Mouse (Mus musculus): Measurements from ENCODE around the gene Ogdhl. TPM values are rescaled to one million over a fixed set of nuclear protein-coding genes. Genes with fewer than 3 reads are reported as not detected.

The Ogdhl gene
- 1.2 and 1.9 TPM in 2 replicates for polyA plus RNA-seq (2012; rRNA removed)

DNA sequence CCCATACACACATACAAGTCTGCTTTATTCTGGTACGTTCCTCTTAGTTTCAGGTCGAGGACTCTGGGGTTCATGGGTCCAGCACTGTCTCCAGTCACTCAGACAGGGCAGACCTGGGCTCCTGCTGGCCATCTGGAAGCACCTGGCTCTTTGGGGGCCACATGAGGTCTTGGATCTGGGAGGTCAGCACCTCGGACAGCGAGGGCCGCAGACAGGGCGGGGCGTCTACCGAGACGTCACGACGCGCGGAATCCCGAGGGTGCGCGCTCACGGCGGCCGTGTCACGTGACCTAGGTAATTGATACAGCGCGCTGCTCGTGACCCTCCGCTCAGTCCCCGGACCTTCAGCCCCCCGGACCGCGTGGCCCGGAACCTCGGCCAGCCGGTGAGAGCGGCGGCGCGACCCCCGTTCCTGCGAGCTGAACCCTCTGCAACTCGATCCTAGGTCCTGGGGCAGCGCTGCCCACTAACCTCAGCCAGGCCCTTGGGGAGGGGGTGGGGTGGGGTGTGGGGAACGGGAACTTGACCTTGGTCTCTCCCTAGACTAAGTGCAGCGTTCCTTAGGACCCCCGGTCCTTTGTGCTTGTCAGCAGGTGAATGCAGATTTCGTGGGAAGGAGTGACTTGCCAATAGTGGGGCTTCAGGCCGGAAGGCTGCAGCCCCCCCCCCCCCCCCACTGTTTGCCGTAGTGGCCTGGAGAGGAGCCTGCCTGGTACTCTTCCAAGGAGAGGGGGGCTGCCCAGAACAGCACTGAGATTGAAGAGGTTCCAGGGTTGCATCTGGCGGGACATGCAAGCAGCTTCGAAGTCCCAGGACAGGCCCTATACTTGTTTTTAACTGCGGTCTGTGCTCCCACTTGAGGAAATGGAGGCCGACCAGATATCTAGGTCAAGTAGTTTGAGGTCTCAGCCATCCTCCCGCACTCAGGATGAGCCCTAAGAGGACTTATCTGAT, at the start of gene Ogdhl:
Gene Ogdhl (plus strand): TSS at position 288 of the 954 bp plus-strand sequence.
- TF ChIP-seq POLR2A (IDR thresholded peaks at IDR 0.05; ENCODE audit: low read depth, low read length) (no peak), CTCF (IDR thresholded peaks at IDR 0.05; ENCODE audit: extremely low read depth, insufficient read length, insufficient replicate concordance, low read depth, low read length) (no peak)

DNA sequence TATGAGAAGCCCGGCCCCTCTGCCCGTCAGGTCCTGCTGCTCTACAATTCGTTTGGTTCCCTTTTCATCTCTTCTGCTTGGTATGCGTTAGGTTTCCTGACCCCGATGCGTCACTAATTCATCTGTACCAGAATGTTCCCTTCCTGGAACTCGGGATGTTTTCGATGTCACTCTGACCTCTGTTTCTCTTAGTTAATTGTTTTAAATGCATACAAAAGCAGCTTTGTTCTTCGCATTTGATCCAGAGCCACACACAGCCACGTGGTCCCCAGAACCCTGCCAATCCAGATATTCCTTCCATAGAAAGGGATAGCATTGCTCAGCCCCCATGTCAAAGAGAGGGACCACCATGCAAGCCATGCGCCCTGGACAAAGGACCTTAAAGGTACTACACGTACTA, 20.2 kb upstream of the Ogdhl start:
- 83% methylated on average over 12 of the region's 12 CpGs for WGBS

More for the DNA sequence above, at the start of gene Ogdhl:
- H3K36me3 ChIP-seq (ENCODE audit: control insufficient read depth, insufficient read depth, low read length) = no peaks in the 10 kb centered on the region
- H3K4me1 ChIP-seq (ENCODE audit: control insufficient read depth, insufficient read depth, insufficient read length, low read length) = no peaks in the 10 kb centered on the region
- no peaks in the 10 kb centered on the region; the same call in 1 of the 2 replicates for H3K27me3 ChIP-seq (ENCODE audit: control insufficient read depth, insufficient read depth, low read length)
- no peak within 1 kb of the TSS for H3K27ac ChIP-seq (ENCODE audit: insufficient read depth, low read depth, low read length)
- WGBS = 3% methylated on average over 50 of the region's 50 CpGs
- H3K4me3 ChIP-seq (ENCODE audit: low read depth, low read length) = peak within 1 kb of the TSS; percentile 74

DNA sequence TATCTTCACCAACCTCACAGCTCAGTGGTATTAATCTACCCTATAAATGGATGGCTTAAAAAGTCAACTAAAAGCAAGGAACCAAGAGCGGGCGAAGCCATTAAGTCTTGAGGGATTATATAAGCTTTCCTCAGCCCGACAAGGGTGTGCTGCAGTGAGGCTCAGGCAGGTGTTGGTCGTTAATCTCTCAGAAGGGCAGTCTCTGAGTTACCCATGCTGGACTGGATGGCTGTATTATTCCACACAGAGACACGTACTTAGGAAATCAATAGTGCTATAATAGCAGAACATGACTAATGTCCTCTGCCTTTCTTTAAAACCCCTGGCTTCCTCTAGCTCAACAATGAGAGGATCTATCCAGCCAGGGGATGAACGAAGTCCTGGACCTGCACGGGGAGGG, 19.4 kb upstream of the Ogdhl start:
- no peaks in the 10 kb centered on the region for H3K27me3 ChIP-seq (ENCODE audit: control insufficient read depth, insufficient read depth, low read length)
- 85% methylated on average over 7 of the region's 7 CpGs for WGBS
- no peak overlapping the region for H3K4me3 ChIP-seq (ENCODE audit: low read depth, low read length)
- H3K4me1 ChIP-seq (ENCODE audit: control insufficient read depth, insufficient read depth, insufficient read length, low read length) = no peaks in the 10 kb centered on the region
- TF ChIP-seq CTCF (IDR thresholded peaks at IDR 0.05; ENCODE audit: extremely low read depth, insufficient read length, insufficient replicate concordance, low read depth, low read length) = no peak
- no peak for TF ChIP-seq POLR2A (IDR thresholded peaks at IDR 0.05; ENCODE audit: low read depth, low read length)
- H3K36me3 ChIP-seq (ENCODE audit: control insufficient read depth, insufficient read depth, low read length) = peaks cover 8% of the 10 kb centered on the region
- H3K27ac ChIP-seq (ENCODE audit: insufficient read depth, low read depth, low read length) = no peak overlapping the region

More for the DNA sequence above, 20.2 kb upstream of the Ogdhl start:
- Histone ChIP-seq H3K27ac (ENCODE audit: insufficient read depth, low read depth, low read length) (no peak overlapping the region), H3K36me3 (ENCODE audit: control insufficient read depth, insufficient read depth, low read length) (peaks cover 10% of the 10 kb centered on the region), H3K4me3 (ENCODE audit: low read depth, low read length) (no peak overlapping the region), H3K4me1 (ENCODE audit: control insufficient read depth, insufficient read depth, insufficient read length, low read length) (no peaks in the 10 kb centered on the region), H3K27me3 (ENCODE audit: control insufficient read depth, insufficient read depth, low read length) (no peaks in the 10 kb centered on the region)
- no peak for TF ChIP-seq POLR2A (IDR thresholded peaks at IDR 0.05; ENCODE audit: low read depth, low read length)
- TF ChIP-seq CTCF (IDR thresholded peaks at IDR 0.05; ENCODE audit: extremely low read depth, insufficient read length, insufficient replicate concordance, low read depth, low read length) = no peak

DNA sequence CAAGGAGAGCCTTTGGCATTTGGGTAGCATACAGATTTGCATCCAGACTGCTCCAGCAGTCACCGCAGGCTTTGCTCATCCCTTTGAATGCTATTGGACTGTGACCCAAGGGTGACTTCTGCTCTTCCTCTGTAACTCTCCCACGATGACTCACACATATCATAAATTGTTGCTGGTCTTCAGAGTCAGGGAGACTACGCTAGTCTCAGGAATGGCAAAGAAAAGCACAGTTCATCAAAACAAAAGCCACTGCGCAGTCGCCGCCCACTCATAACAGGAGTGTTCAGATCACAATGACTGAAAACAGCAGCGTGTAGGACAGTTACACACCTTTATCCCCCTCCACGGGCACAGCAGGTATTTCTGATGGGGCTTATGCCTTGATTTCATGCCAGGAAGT, 16.9 kb upstream of the Ogdhl start:
- Histone ChIP-seq H3K4me1 (ENCODE audit: control insufficient read depth, insufficient read depth, insufficient read length, low read length) (no peaks in the 10 kb centered on the region), H3K27ac (ENCODE audit: insufficient read depth, low read depth, low read length) (peak overlapping the region; percentile 31; the same call in 1 of the 2 replicates), H3K36me3 (ENCODE audit: control insufficient read depth, insufficient read depth, low read length) (peaks cover 2% of the 10 kb centered on the region; the same call in 1 of the 2 replicates), H3K27me3 (ENCODE audit: control insufficient read depth, insufficient read depth, low read length) (no peaks in the 10 kb centered on the region), H3K4me3 (ENCODE audit: low read depth, low read length) (no peak overlapping the region)
- 66% methylated on average over 8 of the region's 8 CpGs for WGBS
- TF ChIP-seq POLR2A (IDR thresholded peaks at IDR 0.05; ENCODE audit: low read depth, low read length) (no peak), CTCF (IDR thresholded peaks at IDR 0.05; ENCODE audit: extremely low read depth, insufficient read length, insufficient replicate concordance, low read depth, low read length) (no peak)

DNA sequence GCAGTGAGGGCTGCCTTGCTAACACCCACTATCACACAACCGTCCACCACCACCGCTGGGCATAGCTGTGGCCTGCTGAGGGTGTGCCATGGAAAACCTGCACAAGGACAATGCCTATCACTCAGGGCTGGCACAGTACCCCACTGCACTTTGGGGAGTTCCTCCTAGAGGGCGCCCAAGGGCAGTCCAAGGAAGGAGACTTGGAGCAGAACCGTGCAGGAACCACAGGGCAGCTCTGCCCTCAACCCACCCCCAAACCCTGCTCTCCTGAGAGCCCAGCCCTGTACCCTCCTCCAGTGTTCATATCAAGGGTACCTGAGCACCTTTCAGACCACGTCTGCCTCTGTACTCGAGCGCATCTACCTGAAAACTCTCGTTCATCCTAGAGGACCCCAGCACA, 11.9 kb upstream of the Ogdhl start:
- no peaks in the 10 kb centered on the region for H3K4me1 ChIP-seq (ENCODE audit: control insufficient read depth, insufficient read depth, insufficient read length, low read length)
- no peak overlapping the region for H3K27ac ChIP-seq (ENCODE audit: insufficient read depth, low read depth, low read length)
- H3K4me3 ChIP-seq (ENCODE audit: low read depth, low read length) = no peak overlapping the region
- TF ChIP-seq POLR2A (IDR thresholded peaks at IDR 0.05; ENCODE audit: low read depth, low read length) = no peak
- peak; percentile 47; the same call in 1 of the 2 replicates for TF ChIP-seq CTCF (IDR thresholded peaks at IDR 0.05; ENCODE audit: extremely low read depth, insufficient read length, insufficient replicate concordance, low read depth, low read length)
- no peaks in the 10 kb centered on the region for H3K27me3 ChIP-seq (ENCODE audit: control insufficient read depth, insufficient read depth, low read length)
- H3K36me3 ChIP-seq (ENCODE audit: control insufficient read depth, insufficient read depth, low read length) = no peaks in the 10 kb centered on the region
- WGBS = 38% methylated on average over 8 of the region's 8 CpGs

DNA sequence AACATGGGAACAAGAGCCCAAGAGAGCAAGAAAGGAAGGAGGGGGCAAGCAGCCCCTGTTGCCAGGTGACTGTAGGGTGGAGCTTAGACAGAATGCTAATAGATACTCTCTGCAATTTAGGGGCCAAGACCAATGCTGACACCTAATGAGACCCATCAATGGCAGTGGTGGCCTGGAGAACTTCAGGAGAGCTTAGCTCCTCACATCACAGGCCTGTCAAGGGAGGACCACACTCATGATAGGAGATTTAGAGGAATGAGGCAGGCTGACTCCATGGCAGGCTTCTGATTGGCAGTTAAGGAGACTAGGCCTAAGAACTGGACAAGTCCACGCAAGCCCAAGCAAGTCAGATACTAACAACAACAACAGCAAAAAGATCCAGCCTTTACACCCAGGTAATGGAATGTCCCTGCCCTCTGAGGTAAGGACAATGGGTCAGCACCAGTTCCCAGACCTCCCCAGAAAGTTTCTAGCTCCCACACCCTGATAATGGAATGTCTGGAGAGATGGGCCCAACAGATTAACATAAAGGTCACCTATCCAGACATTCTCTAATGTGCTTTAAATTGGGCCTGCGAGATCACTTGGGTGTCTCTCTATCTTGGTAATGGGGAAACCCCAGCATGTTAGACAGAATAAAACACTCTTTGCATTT, 10.3 kb upstream of the Ogdhl start:
- TF ChIP-seq CTCF (IDR thresholded peaks at IDR 0.05; ENCODE audit: extremely low read depth, insufficient read length, insufficient replicate concordance, low read depth, low read length) (no peak), POLR2A (IDR thresholded peaks at IDR 0.05; ENCODE audit: low read depth, low read length) (no peak)
- Histone ChIP-seq H3K36me3 (ENCODE audit: control insufficient read depth, insufficient read depth, low read length) (no peaks in the 10 kb centered on the region), H3K4me3 (ENCODE audit: low read depth, low read length) (no peak overlapping the region), H3K4me1 (ENCODE audit: control insufficient read depth, insufficient read depth, insufficient read length, low read length) (no peaks in the 10 kb centered on the region), H3K27me3 (ENCODE audit: control insufficient read depth, insufficient read depth, low read length) (no peaks in the 10 kb centered on the region), H3K27ac (ENCODE audit: insufficient read depth, low read depth, low read length) (no peak overlapping the region)
- 88% methylated on average over 2 of the region's 2 CpGs for WGBS

DNA sequence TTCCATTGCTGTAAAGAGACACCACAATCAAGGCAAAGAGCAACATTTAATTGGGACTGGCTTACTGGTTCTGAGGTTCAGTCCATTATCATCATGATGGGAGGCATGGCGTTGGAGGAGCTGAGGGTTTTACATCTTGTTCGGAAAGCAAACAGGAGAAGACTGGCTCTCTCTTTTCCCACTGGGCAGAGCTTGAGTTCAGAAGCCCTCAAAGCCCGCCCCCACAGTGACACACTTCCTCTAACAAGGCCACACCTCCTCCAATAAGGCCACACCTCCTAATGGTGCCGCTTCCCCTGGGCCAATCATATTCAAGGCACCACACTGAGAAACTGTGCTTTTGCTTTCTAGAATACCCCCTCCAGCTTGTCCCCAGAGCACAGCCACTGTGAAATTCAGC, 4.0 kb upstream of the Ogdhl start:
- H3K4me1 ChIP-seq (ENCODE audit: control insufficient read depth, insufficient read depth, insufficient read length, low read length) = no peaks in the 10 kb centered on the region
- H3K27me3 ChIP-seq (ENCODE audit: control insufficient read depth, insufficient read depth, low read length) = no peaks in the 10 kb centered on the region; the same call in 1 of the 2 replicates
- TF ChIP-seq CTCF (IDR thresholded peaks at IDR 0.05; ENCODE audit: extremely low read depth, insufficient read length, insufficient replicate concordance, low read depth, low read length) = no peak
- TF ChIP-seq POLR2A (IDR thresholded peaks at IDR 0.05; ENCODE audit: low read depth, low read length) = no peak
- no peak overlapping the region for H3K4me3 ChIP-seq (ENCODE audit: low read depth, low read length)
- no peak overlapping the region for H3K27ac ChIP-seq (ENCODE audit: insufficient read depth, low read depth, low read length)
- H3K36me3 ChIP-seq (ENCODE audit: control insufficient read depth, insufficient read depth, low read length) = no peaks in the 10 kb centered on the region
- WGBS = 21% methylated on average over 4 of the region's 4 CpGs

Measured in small intestine, adult 2 months (tissue).